Mouse (Mus musculus) layer of hippocampus, postnatal 10 days (tissue): ENCODE results near the gene Bicral. TPM values are rescaled to one million over a fixed set of nuclear protein-coding genes. Genes with fewer than 3 reads are reported as not detected.
"Not testable (repeated sequence)": the region's sequence is repeated elsewhere in the genome, so short reads cannot be mapped to it uniquely, and the experiment has no call there.

Experiments
- DNase-seq, 2 experiments: peaks; one replicate each; pipeline ENCODE4 v3.0.0; 2021; ENCODE audit warnings: low spot score in 2 of 2
- total RNA-seq, 2 experiments: library from RNA; stranded (reverse); gene quantifications; 2 replicates each; pipeline ENCODE4 v1.2.3; 2021

Gene Bicral
- total RNA-seq, 2 experiments from 2014 or later: 29.7 to 32.8 TPM

DNA sequence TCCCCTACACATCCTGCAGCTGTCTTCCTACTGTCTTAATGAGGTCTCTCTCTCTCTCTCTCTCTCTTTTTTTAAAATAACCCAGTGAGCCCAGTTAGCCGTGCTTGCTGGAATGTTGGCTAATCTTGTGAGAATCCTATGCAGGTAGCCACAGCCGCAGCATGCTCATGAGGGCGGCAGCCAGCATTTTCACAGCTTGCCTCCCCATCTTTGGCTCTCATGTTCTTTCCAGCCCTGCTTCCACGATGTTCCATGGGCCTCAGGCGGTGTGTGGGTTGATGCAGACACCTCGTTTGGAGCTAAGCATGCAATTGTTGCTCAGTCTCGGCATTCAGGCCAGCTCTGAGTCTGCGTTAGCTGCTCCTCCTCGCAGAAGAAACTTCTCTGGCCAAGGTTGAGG lies 93.4 kb downstream of the Bicral start:
- DNase-seq: not testable (repeated sequence)

DNA sequence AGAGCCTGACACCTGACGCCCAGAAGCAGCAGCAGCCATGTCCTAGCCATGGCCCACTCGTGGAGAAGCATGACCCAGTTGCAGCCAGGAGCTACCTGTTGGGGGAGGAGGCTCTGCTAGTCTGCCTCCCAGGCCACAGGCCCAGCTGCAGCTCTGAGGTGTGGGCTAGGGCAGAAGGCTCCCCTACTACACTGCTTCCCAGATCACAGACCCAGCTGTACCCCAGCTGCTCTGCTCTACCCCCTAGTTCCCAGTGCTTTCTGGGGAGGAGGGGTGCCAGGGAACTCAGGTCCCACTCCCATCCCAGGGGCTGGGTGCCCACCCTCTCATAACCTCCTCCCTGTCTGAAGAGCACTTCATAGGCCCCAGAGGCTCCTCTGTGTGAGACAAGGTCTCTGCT lies 94.7 kb downstream of the Bicral start, which contains the start of gene Ptcra:
Gene Ptcra (minus strand): TSS at position 169 of the 400 bp plus-strand sequence.
- no peak for DNase-seq

DNA sequence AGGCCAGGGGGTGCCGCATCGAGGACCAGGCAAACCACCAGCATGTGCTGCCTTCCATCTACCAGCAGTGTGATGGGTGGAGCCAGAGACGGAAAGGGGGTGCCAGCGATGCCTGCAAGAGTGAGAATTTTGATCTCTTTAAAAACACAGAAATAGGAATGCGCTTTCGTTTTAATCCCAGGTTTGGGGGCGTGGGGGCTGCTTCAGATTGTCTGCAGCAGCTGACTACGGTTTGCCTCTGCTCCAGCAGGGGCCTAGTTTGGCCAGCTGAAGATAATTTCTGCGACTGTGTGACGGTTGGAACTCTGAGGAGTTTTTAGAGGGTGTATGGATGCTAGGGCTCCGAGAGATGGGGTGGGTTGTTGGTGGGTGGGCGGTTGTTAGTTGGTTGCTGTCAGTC lies 99.5 kb downstream of the Bicral start:
- no peak for DNase-seq

DNA sequence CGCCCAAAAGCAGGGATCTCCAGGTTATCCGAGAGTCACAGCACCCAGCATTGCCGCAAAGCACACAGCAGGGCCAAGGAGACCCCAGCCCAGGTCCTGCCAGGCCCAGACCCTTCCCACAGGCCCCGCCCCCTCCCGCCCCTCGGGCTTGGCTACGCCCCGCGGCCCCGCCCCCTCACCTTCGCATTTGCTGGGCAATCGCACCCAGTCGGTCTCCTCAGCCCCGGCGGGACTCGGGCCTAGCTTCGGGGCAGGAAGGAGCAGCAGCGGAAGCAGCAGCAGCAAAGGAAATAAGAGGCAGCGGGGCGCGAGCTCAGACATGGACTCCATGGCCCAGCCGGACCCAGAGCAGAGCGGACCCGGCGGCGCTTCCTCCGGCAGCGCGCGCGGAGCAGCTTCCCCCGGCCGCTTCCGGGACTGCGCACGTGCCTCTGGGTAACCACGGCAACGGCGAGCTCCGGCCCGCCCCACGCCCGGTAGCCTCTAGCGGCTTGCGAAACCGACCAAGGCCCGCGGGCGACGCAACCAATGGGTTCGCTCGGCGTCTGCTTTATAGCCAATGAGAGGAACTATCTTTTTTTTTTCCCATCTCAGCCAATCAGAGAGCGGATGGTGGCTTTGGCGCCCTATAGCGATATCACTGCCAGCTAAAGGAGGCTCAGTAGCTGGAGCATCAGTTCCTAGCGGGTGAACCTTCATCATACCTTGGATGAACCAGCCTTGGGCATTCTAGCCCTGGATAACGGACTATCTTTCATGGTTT lies 106.3 kb downstream of the Bicral start, which contains the start of gene Cnpy3:
Gene Cnpy3 (minus strand): TSS at position 421 of the 763 bp plus-strand sequence.
- peak; percentile 94 to 97 for DNase-seq

DNA sequence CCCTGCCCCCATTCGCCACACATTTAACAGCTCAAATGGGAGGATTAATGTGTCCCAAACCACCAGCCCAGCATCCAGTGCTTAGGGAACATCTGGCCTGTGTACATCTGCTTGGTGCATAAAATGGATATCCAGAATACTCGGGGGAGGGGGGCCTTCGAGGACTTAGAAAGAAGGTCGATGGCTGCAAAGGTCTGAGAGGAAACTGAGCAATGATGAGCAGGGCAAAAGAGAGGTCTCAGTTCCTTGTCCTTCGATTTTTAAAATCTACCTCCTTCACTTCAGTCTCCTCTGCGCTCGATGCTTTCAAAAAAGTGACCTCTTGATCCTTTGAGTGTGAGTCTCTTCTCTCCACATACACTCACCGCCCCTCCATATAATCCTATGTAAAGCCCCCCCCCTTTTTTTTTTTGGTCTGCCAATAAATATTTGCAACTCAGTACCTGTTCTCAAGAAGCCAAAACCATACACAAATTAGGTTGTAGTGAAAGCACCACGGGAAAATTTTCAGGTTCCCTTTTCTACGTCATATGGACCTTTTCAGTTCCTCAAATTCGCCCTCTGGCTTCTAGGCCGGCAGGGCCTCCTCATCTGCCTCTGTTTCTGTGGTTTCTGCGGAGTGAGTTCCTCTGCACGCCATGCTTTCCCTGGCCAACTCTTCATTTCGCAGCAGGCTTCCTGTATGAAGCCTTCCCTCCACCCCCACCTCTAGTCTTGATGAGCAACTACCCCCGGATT lies 107.1 kb downstream of the Bicral start:
- DNase-seq: no peak

DNA sequence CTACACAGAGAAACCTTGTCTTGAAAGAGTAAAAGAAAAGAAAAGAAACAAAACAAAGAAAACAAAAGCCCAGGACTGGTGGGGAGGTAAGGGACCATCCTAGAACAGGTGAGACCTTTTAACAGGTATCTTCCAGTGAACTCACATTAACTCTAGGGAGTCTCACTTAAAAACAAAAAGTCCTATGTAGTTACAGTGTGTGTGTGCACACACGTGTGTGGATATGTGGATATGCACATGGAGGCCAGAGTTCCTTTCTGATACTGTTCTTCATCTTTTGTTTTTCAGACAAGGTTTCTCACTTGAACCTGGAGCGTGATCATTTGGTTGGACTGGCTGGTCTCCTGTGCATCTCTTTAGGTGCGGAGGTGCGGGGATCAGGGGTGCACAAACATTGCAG lies 107.7 kb downstream of the Bicral start:
- no peak for DNase-seq

DNA sequence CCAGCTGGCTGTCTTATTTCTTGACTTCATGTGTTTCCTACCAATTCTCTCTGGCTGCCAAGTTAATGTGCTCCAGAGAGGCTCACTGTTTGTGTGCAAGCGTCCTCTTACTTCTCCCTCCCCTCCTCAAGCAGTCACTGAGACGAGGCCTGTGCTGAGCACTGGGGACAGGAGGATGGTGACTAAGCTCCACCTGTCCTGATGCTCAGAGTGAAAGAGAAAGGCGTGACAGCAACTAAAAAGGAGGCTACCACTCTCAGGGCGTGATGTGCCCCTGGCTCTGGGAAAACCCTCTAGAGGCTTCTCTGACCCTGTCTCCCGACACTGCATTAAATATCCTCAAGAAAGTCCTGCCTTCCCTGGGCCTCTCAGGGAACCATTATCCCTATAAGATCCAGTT lies 109.0 kb downstream of the Bicral start:
- DNase-seq: no peak

Other genes starting within 250 kb of the Bicral start
- gene Ptk7, start 229.0 kb downstream of the Bicral start, total RNA-seq: 10 to 100 TPM; 16.4 to 18.9 TPM
- gene Klc4, start 212.5 kb downstream of the Bicral start, total RNA-seq: 10 to 100 TPM; 13.4 to 14.0 TPM
- gene Mrpl2, start 212.3 kb downstream of the Bicral start, total RNA-seq: 10 to 100 TPM; 52.4 to 54.0 TPM
- gene Cul7, start 208.1 kb downstream of the Bicral start, total RNA-seq: 10 to 100 TPM; 33.6 to 35.0 TPM
- gene Rrp36, start 184.1 kb downstream of the Bicral start, total RNA-seq: 10 to 100 TPM; 18.0 to 20.7 TPM
- 100 to 1,000 TPM; 118 TPM for gene Mea1, start 179.7 kb downstream of the Bicral start, total RNA-seq
- gene Klhdc3, start 177.6 kb downstream of the Bicral start, total RNA-seq: 100 to 1,000 TPM; 153 to 160 TPM
- 10 to 100 TPM; 91.8 to 94.1 TPM for gene Ppp2r5d, start 153.4 kb downstream of the Bicral start, total RNA-seq
- gene Pex6, start 147.0 kb downstream of the Bicral start, total RNA-seq: 10 to 100 TPM; 28.4 to 33.9 TPM
- gene Gnmt, start 129.3 kb downstream of the Bicral start, total RNA-seq: under 1 TPM; 0.33 to 0.59 TPM
- 10 to 100 TPM; 48.2 to 56.3 TPM for gene Cnpy3, start 106.3 kb downstream of the Bicral start, total RNA-seq
- not detected for gene Ptcra, start 94.8 kb downstream of the Bicral start, total RNA-seq
- 10 to 100 TPM; 15.0 to 17.1 TPM for gene 2310039H08Rik, start 85.8 kb downstream of the Bicral start, total RNA-seq
- gene Rpl7l1, start 75.8 kb downstream of the Bicral start, total RNA-seq: 10 to 100 TPM; 54.3 to 57.4 TPM
- gene Tbcc, start 32.2 kb upstream of the Bicral start, total RNA-seq: 10 to 100 TPM; 39.0 to 47.5 TPM
- under 1 TPM in 1 of 2 experiments, not detected in 1; 0.14 TPM for gene Prph2, start 52.0 kb upstream of the Bicral start, total RNA-seq
- gene Ubr2, start 152.1 kb upstream of the Bicral start, total RNA-seq: 10 to 100 TPM; 49.8 to 52.2 TPM